Comparison of ENCODE assay signal across 16 mouse cellular contexts in genomic region chr19:53447754-53448153, GRCm38 (mm10). TPM values are rescaled to one million over a fixed set of nuclear protein-coding genes. Genes with fewer than 3 reads are reported as not detected.
DNase-seq lines count a peak whose midpoint lies in the region; TF ChIP-seq lines count a peak whose summit lies in the region.
"Had no signal": no experiment of that assay in that cellular context is flagged by ENCODE, and none has a peak within 500 bp of the region (broad histone marks: within the 10 kb centered on the region; RNA-seq: fewer than 3 reads in every experiment).

No protein-coding gene starts in this region.

- H3K27ac ChIP-seq in ES-Bruce4 (ENCODE audit: insufficient read depth, low read length): peak overlapping the region; percentile 91
- H3K27ac ChIP-seq: embryonic facial prominence, embryonic 12.5 days; hindbrain, embryonic 12.5 days; kidney, postnatal 0 days; limb, embryonic 10.5 days; liver, embryonic 14.5 days; midbrain, embryonic 15.5 days had no signal

- no peak for TF ChIP-seq POLR2A in ES-Bruce4 (IDR thresholded peaks at IDR 0.05; ENCODE audit: insufficient read depth, low read length)

- H3K9ac ChIP-seq in ES-Bruce4 (ENCODE audit: low read depth, poor library complexity, severe bottlenecking): no peak overlapping the region
- H3K9ac ChIP-seq: embryonic facial prominence, embryonic 12.5 days; hindbrain, embryonic 12.5 days; liver, embryonic 14.5 days; midbrain, embryonic 15.5 days had no signal

- H3K4me3 ChIP-seq in ES-Bruce4 (ENCODE audit: low read depth, low read length): no peak overlapping the region
- H3K4me3 ChIP-seq: embryonic facial prominence, embryonic 12.5 days; hindbrain, embryonic 12.5 days; limb, embryonic 10.5 days; midbrain, embryonic 15.5 days had no signal

- no peaks in the 10 kb centered on the region for H3K27me3 ChIP-seq in ES-Bruce4 (ENCODE audit: control insufficient read depth, insufficient read depth, low read length, poor library complexity, severe bottlenecking)
- H3K27me3 ChIP-seq: CH12.LX; embryonic facial prominence, embryonic 12.5 days; midbrain, embryonic 15.5 days had no signal

- peaks cover 16% of the 10 kb centered on the region for H3K4me1 ChIP-seq in ES-Bruce4 (ENCODE audit: control insufficient read depth, insufficient read depth, low read length)

- H3K36me3 ChIP-seq in ES-Bruce4 (ENCODE audit: control insufficient read depth, insufficient read depth, low read length, poor library complexity, severe bottlenecking): no peaks in the 10 kb centered on the region
- H3K36me3 ChIP-seq: embryonic facial prominence, embryonic 12.5 days; hindbrain, embryonic 12.5 days; limb, embryonic 10.5 days; midbrain, embryonic 15.5 days had no signal

- no peak for TF ChIP-seq EP300 in ES-Bruce4 (IDR thresholded peaks at IDR 0.05; ENCODE audit: insufficient read depth, low read depth, low read length)

- TF ChIP-seq CTCF in ES-Bruce4 (IDR thresholded peaks at IDR 0.05; ENCODE audit: low read depth, low read length): no peak

- no peaks in the 10 kb centered on the region; the same call in 1 of the 2 replicates for H3K9me3 ChIP-seq in ES-Bruce4 (replicated peaks; ENCODE audit: control insufficient read depth, insufficient read depth, low read length, poor library complexity, severe bottlenecking)
- H3K9me3 ChIP-seq: embryonic facial prominence, embryonic 12.5 days; hindbrain, embryonic 12.5 days; limb, embryonic 10.5 days; midbrain, embryonic 15.5 days had no signal

- peak; percentile 26 for DNase-seq in gastrocnemius, postnatal 10 days
- no peak for DNase-seq in gastrocnemius, adult 18-20 months (ENCODE audit: low spot score)
- DNase-seq in kidney, adult 8-10 months: peak; percentile 53 to 59
- DNase-seq in kidney, postnatal 4 days: no peak
- DNase-seq in kidney, postnatal 14 days: peak; percentile 61
- no peak for DNase-seq in layer of hippocampus, postnatal 25 days (ENCODE audit: extremely low spot score in 1 of 2, low spot score in 1 of 2)
- DNase-seq in cerebellum, postnatal 4 days (ENCODE audit: low spot score in 2 of 2): no peak
- DNase-seq: thymus, adult 18-20 months had no signal

RNA-seq across cellular contexts. Expression of gene Smndc1, which starts 57.4 kb away (rescaled TPM):
- 10 to 100 TPM; 27.3 to 34.7 TPM for total RNA-seq in gastrocnemius, postnatal 10 days (2021)
- 10 to 100 TPM; 28.4 to 33.2 TPM for total RNA-seq in gastrocnemius, adult 18-20 months (2021)
- polyA plus RNA-seq in ES-Bruce4 (2011; ENCODE audit: insufficient read depth, insufficient read length, low read depth, missing spikeins): 72.0 and 77.6 TPM in 2 replicates
- total RNA-seq in layer of hippocampus, postnatal 25 days (2021): 10 to 100 TPM; 36.9 to 39.7 TPM

Comparison
In these comparisons a context has a peak if more than half of its experiments do, and no peak if none do; other contexts are left out.
1. DNase-seq: peak in gastrocnemius, postnatal 10 days (single experiment), kidney, adult 8-10 months (2 of 2) and kidney, postnatal 14 days (single experiment); none in gastrocnemius, adult 18-20 months (single experiment), kidney, postnatal 4 days (0 of 2), layer of hippocampus, postnatal 25 days (0 of 2) and cerebellum, postnatal 4 days (0 of 2).